Mouse (Mus musculus) kidney, adult 9 months (tissue): ENCODE results near the gene Pbx2.

Experiments used
- DNase-seq: peaks from one replicate; pipeline ENCODE4 v3.0.0; 2022

Pbx2 gene

GRCm38 (mm10) chr17:34582528-34582927 is 8.5 kb upstream of the Pbx2 start:
- no peak for DNase-seq

DNA sequence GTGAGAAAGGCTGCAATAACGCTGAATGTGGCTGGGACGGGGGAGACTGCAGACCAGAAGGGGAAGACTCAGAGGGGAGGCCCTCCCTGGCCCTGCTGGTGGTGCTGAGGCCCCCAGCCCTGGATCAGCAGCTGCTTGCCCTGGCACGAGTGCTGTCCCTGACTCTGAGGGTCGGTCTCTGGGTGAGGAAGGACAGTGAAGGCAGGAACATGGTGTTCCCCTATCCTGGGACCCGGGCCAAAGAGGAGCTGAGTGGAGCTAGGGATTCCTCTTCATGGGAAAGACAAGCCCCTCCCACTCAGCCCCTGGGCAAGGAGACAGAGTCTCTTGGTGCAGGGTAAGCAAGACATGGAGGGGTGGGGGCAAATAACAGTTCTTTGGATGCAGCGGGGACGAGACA is 7.7 kb upstream of the Pbx2 start:
- no peak for DNase-seq

DNA sequence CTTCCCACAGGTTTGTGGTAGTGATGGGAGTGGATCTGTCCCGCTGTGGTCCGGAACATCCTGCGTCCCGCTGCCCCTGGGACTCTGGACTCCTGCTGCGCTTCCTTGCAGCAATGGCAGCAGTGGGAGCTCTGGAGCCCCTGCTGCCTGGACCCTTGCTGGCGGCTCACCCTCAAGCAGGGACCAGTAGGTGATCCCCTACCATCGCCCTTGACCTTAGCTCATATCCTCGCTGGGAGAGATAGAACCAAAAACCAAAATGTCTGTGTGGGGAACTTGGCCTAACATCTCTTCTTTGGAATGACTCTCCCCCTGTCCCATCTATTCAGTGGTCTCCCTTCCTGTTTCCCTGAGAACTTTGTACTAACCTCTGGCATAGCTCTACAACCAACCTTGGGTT is 7.2 kb upstream of the Pbx2 start:
- DNase-seq = no peak

DNA sequence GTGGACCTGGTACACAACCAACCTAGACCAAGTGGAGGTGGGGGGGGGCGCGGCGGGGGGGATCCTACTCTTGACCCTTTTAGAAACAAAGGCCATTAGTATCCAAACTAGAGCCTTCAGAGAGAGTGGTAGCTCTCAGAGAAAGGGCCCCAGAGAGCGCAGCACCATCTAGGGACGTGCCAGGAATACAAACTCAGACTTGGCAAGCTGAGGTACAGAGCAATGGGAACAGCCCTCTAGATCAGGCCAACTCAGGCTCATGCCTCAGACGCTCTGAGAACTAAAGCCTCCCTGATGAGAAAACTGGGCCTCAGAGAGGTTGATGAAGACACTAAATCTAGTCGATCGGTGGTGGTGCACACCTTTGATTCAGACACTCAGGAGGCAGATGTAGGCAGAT is 5.9 kb upstream of the Pbx2 start:
- no peak for DNase-seq

DNA sequence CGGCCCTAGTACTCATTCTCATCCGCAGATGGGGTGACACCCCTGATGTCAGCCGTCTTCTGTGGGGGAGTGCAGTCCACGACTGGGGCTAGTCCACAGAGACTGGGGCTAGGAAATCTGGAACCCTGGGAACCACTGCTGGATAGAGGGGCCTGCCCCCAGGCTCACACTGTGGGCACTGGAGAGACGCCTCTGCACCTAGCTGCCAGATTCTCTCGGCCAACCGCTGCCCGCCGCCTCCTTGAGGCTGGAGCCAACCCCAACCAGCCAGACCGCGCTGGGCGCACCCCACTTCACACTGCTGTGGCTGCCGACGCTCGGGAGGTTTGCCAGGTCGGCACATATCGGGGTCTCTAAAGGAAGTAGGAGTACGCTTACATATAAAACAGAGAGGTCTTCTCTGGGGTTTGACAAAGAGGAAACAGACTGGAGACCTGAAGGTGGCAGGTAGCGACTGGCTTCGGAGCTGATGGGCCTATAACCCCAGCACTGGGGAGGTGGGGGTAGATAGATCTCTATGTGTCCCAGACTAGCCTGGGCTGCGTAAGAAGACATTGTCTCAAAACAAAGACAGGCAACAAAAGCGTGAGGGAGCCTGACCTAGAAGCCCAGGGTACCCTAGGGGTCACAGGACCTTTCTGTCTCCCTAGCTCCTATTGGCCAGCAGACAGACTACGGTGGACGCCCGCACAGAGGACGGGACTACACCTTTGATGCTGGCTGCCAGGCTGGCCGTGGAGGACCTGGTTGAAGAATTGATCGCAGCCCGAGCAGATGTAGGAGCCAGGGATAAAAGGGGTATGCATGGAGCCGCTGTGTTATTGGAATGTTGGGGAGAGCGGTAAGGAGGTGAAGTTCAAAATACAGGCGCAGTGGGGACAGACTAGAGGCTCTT is 4.9 kb upstream of the Pbx2 start:
- DNase-seq = peak; percentile 24

DNA sequence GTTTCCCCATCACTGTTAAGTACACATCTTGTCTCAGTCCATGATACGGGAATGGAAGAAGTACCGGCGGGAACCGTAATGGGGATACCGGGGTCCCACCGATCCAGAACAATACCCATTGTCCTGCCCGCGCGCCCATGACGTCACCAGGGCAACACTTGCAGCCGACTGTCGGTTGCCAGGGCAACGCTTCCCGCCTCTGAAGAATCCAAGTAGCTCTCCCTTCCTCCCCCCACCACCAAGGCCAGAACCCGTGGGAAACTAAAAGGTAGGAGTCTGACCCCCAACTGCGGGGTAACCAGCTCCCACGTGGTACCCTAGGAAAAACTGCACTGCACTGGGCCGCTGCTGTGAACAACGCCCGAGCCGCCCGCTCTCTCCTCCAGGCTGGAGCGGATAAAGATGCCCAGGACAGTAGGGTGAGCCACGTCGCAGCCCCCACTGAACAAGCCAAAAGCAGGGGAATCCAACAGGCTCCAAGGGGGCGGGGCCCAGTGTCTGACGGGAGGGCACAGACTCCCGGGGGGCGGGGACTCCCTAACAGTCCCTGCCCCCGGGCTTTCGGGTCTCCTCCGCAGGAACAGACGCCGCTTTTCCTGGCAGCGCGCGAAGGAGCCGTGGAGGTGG is 4.2 kb upstream of the Pbx2 start:
- peak; percentile 81 for DNase-seq

GRCm38 (mm10) chr17:34587423-34587811 is 3.6 kb upstream of the Pbx2 start:
- peak; percentile 98 for DNase-seq

GRCm38 (mm10) chr17:34587814-34588213 is 3.3 kb upstream of the Pbx2 start:
- DNase-seq = no peak

- DNase-seq = no peak
Observed at GRCm38 (mm10) chr17:34588767-34589166, 2.3 kb upstream of the Pbx2 start.

- DNase-seq = no peak
Observed at GRCm38 (mm10) chr17:34589206-34589605, 1.9 kb upstream of the Pbx2 start.

DNA sequence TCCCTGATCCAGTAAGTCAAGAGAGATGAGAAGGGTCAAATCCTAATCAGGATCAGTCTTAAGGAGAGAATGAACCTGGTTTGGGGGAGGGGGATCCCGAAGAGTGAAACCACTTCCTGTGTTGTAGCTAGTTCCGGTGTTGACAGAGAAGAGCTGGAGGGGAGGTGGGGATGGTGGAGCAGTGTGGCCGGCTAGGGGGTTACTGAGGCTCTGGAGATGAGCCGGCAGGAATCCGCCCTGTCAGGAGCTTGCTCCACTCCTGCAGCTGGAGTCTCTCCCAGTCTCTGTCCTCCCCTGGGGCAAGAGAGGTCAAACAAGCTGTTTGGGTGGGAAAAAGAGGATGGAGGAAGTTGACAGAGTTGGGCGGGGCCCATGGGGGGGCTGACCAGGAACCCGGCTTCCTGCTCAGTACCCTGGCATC is 1.4 kb upstream of the Pbx2 start, which contains the start of gene Gpsm3:
Gpsm3 (plus strand) TSS at position 126 of the 421 bp plus-strand sequence.
- no peak for DNase-seq

- DNase-seq = no peak
Observed at GRCm38 (mm10) chr17:34590154-34590987, 695 bp upstream of the Pbx2 start.

DNA sequence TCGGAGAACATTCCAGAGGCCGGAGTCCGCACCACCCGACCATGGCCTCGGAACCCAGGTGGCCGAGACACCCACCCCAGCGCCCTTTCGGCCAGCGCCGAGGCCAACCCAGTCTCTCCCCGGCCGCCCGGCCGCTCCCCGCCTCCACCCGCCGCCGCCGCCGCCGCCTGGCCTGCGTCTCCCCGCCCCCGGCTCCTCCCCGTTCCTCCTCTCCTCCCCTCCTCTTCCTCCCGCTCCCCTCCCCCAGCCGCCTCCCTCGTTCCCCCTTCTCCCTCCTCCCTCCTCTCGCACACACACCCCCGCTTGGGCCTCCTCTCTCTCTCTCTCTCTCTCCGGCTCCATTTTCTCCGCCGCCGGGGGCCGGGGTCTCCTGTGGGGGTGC is 919 bp downstream of the Pbx2 start:
- DNase-seq = peak; percentile 82

- no peak for DNase-seq
Observed at GRCm38 (mm10) chr17:34592581-34593549, 1.8 kb downstream of the Pbx2 start.

GRCm38 (mm10) chr17:34593752-34594525 is 2.9 kb downstream of the Pbx2 start:
- no peak for DNase-seq

DNA sequence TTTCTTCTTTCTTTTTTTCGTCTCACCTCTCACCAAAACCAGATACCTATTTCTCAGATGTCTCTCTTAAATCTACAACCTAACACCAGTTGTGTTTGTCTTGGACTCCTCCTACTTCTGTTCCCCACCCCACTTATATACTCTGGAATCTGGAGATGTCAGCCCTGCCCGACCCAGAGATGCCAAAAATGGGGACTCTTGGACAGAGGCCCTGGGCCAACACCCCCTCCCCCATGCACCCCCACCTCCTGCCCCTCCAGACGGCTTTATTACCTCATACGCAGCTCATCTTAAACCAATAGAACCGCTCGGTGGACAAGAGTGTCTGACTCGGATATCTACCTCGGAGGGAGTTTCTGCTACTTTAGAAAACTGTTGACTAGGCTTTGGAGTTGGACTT is 5.0 kb downstream of the Pbx2 start:
- DNase-seq = no peak

- DNase-seq = no peak
Observed at GRCm38 (mm10) chr17:34597566-34598095, 6.6 kb downstream of the Pbx2 start, which contains the start of gene Ager. Ager (plus strand) TSS chr17:34597862.

- no peak for DNase-seq
Observed at GRCm38 (mm10) chr17:34599891-34600290, 8.8 kb downstream of the Pbx2 start.

GRCm38 (mm10) chr17:34601796-34602195 is 10.7 kb downstream of the Pbx2 start:
- DNase-seq = no peak

GRCm38 (mm10) chr17:34603375-34604060 is 12.5 kb downstream of the Pbx2 start, which contains the start of gene Rnf5:
Rnf5 (minus strand) TSS chr17:34603690.
- DNase-seq = peak; percentile 100
